In the genomic region with DNA sequence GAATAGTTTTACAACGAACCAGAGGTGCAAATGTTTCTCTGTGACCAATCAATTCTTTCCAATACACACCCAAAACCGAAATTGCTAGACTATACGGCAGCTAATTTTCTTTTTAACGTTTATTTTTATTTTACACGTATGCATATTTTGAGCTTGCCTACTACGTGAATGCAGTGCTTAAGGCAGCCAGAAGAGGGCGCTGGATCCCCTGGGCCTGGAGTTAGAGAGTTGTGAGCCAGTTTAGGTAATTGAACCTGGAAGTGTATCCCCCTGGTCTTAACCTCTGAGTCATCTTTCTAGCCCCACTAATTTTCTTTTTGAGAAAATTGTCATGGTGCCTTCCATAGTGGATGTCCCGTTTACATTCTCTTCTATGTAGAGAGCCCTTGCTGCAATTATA, we compare ENCODE assay signal across 9 mouse cellular contexts.
A peak's percentile ranks its signal among the peaks of the same experiment; 100 is the strongest.
DNase-seq lines count a peak whose midpoint lies in the region; ATAC-seq and TF ChIP-seq lines count a peak whose summit lies in the region.
"Had no signal": no experiment of that assay in that cellular context is flagged by ENCODE, and none has a peak within 500 bp of the region (broad histone marks: within the 10 kb centered on the region; RNA-seq: fewer than 3 reads in every experiment).

No protein-coding gene starts in this region.

- H3K4me1 ChIP-seq in hindbrain, postnatal 0 days (ENCODE audit: insufficient read depth, low read length): no peaks in the 10 kb centered on the region
- no peaks in the 10 kb centered on the region for H3K4me1 ChIP-seq in hindbrain, embryonic 13.5 days (replicated peaks)
- no peaks in the 10 kb centered on the region for H3K4me1 ChIP-seq in embryonic fibroblast, embryonic 13.5 days (ENCODE audit: control insufficient read depth, insufficient read depth, low read length)
- H3K4me1 ChIP-seq: heart, embryonic 10.5 days had no signal

- TF ChIP-seq POLR2A in embryonic fibroblast, embryonic 13.5 days (IDR thresholded peaks at IDR 0.05; ENCODE audit: low read depth, low read length): no peak

- H3K27ac ChIP-seq in hindbrain, postnatal 0 days: no peak overlapping the region
- H3K27ac ChIP-seq in hindbrain, embryonic 13.5 days: no peak overlapping the region
- H3K27ac ChIP-seq in embryonic fibroblast, embryonic 13.5 days (ENCODE audit: insufficient read depth, low read length): no peak overlapping the region
- H3K27ac ChIP-seq: heart, embryonic 10.5 days had no signal

- no peak for ATAC-seq in hindbrain, postnatal 0 days
- no peak for ATAC-seq in hindbrain, embryonic 13.5 days (ENCODE audit: low FRiP score)

- DNase-seq in hindbrain, postnatal 0 days (ENCODE audit: low spot score): no peak
- DNase-seq in 416B (ENCODE audit: low read depth) (peak; percentile 66), ES-CJ7 (ENCODE audit: low read depth, low spot score) (peak; percentile 47)
- no peak for DNase-seq in cerebellum, adult 9-10 months
- no peak for DNase-seq in embryo, embryonic 10.5 days (ENCODE audit: low spot score)
- no peak for DNase-seq in heart, postnatal 4 days

- no peaks in the 10 kb centered on the region for H3K36me3 ChIP-seq in hindbrain, postnatal 0 days (ENCODE audit: insufficient read depth, low read length)
- H3K36me3 ChIP-seq in hindbrain, embryonic 13.5 days: no peaks in the 10 kb centered on the region
- H3K36me3 ChIP-seq: heart, embryonic 10.5 days had no signal

- no peaks in the 10 kb centered on the region for H3K9me3 ChIP-seq in hindbrain, postnatal 0 days (ENCODE audit: low read length)
- no peaks in the 10 kb centered on the region for H3K9me3 ChIP-seq in hindbrain, embryonic 13.5 days
- H3K9me3 ChIP-seq: heart, embryonic 10.5 days had no signal

- H3K27me3 ChIP-seq in hindbrain, postnatal 0 days (ENCODE audit: insufficient read depth, low read length): no peaks in the 10 kb centered on the region
- no peaks in the 10 kb centered on the region for H3K27me3 ChIP-seq in hindbrain, embryonic 13.5 days

- peak; percentile 48 for TF ChIP-seq CTCF in hindbrain, postnatal 0 days (IDR thresholded peaks at IDR 0.05; ENCODE audit: low read depth)
- TF ChIP-seq CTCF in embryonic fibroblast, embryonic 13.5 days (IDR thresholded peaks at IDR 0.05; ENCODE audit: borderline replicate concordance, insufficient read depth, low read length): peak; percentile 20; the same call in 1 of the 2 replicates

- H3K4me3 ChIP-seq in hindbrain, postnatal 0 days (ENCODE audit: low read length): no peak overlapping the region
- H3K4me3 ChIP-seq in hindbrain, embryonic 13.5 days: no peak overlapping the region
- H3K4me3 ChIP-seq in embryonic fibroblast, embryonic 13.5 days (ENCODE audit: insufficient read depth, low read length): no peak overlapping the region
- H3K4me3 ChIP-seq: heart, embryonic 10.5 days had no signal

- 81% methylated on average over 8 of the region's 8 CpGs for WGBS in hindbrain, postnatal 0 days
- 81% methylated on average over 8 of the region's 8 CpGs for WGBS in hindbrain, embryonic 13.5 days

- no peak overlapping the region for H3K4me2 ChIP-seq in hindbrain, postnatal 0 days (ENCODE audit: low read depth, low read length)
- no peak overlapping the region for H3K4me2 ChIP-seq in hindbrain, embryonic 13.5 days

- H3K9ac ChIP-seq in hindbrain, postnatal 0 days (replicated peaks; ENCODE audit: low read length): no peak overlapping the region
- H3K9ac ChIP-seq in hindbrain, embryonic 13.5 days: no peak overlapping the region

Comparison
In these comparisons a context has a peak if more than half of its experiments do, and no peak if none do; other contexts are left out.
1. DNase-seq: peak in 416B (single experiment) and ES-CJ7 (single experiment); none in hindbrain, postnatal 0 days (single experiment), cerebellum, adult 9-10 months (single experiment), embryo, embryonic 10.5 days (single experiment) and heart, postnatal 4 days (single experiment).